Mouse (Mus musculus) liver, adult (tissue): ENCODE results near the gene Dnm3.

Experiments
- GATA4 ChIP-seq: IDR thresholded peaks from 2 replicates; pipeline ENCODE4 v1.6.1; 2014; ENCODE audit warnings: mild to moderate bottlenecking, low read length; ENCODE audit not compliant: insufficient replicate concordance

Gene Dnm3

DNA sequence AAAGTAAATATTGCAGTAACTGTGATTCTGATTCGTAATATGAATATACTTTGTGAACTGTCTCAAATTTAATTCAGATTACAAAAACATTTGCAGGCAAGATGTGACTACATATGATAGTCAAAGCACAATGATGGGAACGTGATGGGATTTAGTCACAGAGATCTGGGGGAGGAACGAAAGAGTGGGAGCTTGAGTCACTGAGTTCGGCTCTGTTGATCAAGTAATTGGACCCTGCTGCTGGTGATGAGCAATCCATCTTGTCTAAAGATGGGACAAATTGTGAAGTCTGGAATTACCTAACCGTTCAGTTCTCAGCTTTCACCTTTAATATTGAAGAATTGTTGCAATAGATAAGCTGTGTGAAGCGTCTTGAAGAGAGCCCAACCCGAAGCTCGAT is 505.6 kb downstream of the Dnm3 start:
- TF ChIP-seq GATA4 = no peak

GRCm38 (mm10) chr1:161970874-161971273 is 507.0 kb downstream of the Dnm3 start:
- no peak for TF ChIP-seq GATA4

GRCm38 (mm10) chr1:161968589-161969407 is 509.0 kb downstream of the Dnm3 start, which contains the start of gene Pigc:
Pigc (plus strand) TSS chr1:161969186.
- peak; percentile 47; the same call in 1 of the 2 replicates for TF ChIP-seq GATA4

- no peak for TF ChIP-seq GATA4
Measured at GRCm38 (mm10) chr1:161967936-161968335, 509.9 kb downstream of the Dnm3 start.

GRCm38 (mm10) chr1:161962465-161963377 is 515.1 kb downstream of the Dnm3 start:
- TF ChIP-seq GATA4 = no peak

DNA sequence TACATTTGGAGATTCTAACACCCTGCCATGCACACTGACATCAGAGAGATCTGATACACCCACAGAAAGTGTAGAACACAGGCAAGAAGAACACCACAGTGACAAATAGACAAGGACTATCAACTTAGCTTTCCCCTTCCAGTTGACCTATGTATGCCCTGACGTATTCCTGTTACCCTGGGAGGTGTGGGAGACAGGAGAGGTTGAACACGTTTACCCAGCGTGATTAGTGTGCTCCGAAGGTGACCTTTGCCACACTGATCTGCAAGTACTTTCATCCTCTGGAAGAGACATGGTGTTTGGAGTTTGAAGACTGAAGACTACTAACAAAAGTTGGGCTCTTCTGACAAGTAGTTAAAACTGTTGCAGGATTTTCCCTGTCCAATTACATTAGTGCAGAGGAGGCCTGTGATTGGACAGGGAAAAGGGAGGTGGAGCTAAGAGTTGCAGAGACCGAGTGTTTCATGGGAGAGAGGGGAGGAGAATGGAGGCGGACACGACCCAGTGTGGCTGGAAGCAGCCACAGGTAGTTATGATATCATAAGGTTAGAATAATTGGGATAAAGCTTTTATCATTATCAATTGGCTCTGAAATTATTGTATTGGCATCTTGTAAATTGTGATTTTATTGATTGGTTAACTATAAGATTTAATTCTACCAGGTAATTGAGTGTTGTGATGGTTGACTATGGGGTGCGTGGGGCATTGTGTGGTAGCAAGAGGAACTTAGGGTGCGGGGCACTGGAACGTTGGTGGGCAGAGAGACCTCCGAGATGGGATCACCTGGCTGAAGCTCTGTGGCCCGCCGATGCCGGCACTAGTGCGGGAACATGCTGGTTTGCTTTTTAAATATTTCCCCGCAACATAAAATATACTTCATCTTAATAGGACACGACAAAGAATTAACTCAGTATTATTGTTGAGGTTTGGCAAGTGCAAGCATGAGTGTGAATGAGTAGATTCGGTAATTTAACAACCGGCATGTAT is 519.6 kb downstream of the Dnm3 start:
- no peak for TF ChIP-seq GATA4

DNA sequence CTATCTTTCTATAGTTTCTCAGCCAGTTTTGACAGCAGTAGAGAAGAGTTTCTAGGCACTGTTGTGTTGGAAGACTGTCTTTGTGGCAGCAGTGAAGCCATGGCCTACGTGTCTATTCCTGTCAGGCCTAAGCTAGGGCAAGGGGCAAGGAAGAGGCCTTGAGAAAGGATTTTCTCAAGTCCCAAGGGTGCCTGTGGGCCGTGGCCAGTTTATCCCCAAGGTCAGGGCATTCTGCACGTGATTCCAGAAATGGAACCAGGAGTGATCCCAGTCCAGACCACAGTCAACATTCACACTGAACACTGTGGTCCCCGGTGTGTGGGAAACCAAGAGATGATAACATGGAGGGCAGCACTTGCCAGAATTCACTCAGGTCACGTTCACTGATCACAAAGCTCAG is 522.0 kb downstream of the Dnm3 start:
- TF ChIP-seq GATA4 = no peak

DNA sequence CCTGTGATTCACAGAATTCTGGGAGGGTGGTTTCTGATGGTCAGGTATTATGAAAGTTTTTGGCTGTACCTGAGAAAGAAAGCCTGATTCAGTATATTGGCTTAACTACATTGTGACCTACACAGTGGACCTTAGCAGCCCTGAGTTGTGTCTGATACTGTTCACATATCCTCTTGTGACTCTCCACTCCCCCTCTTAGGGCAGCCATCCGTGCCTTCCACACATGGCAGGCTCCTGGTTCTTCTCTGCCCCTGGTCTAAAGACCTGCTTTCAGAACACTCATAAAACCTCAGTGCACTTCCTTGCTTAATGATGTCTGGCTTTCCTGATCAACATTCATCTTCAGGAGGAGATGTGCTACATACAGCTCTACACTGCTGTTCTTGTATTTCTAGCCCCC is 525.2 kb downstream of the Dnm3 start:
- TF ChIP-seq GATA4 = no peak

- no peak for TF ChIP-seq GATA4
Measured at GRCm38 (mm10) chr1:161951009-161951779, 526.6 kb downstream of the Dnm3 start.

- no peak for TF ChIP-seq GATA4
Measured at GRCm38 (mm10) chr1:161942082-161942481, 535.8 kb downstream of the Dnm3 start.
